Mouse (Mus musculus) embryonic fibroblast, embryonic 13.5 days (primary cell): ENCODE results near the gene Gins2. TPM values are rescaled to one million over a fixed set of nuclear protein-coding genes. Genes with fewer than 3 reads are reported as not detected.

Source experiments
- H3K27ac ChIP-seq: 2 replicates; pipeline ENCODE4 v1.5.1; 2012; ENCODE audit warnings: low read length, control low read depth, inconsistent platforms; ENCODE audit not compliant: insufficient read depth
- H3K4me1 ChIP-seq: 2 replicates; pipeline ENCODE4 v1.6.1; 2011; ENCODE audit warnings: low read length; ENCODE audit not compliant: control insufficient read depth, insufficient read depth
- H3K4me3 ChIP-seq: 2 replicates; pipeline ENCODE4 v1.5.1; 2011; ENCODE audit warnings: mild to moderate bottlenecking, control low read depth, low read length; ENCODE audit not compliant: insufficient read depth
- CTCF ChIP-seq: IDR thresholded peaks from 2 replicates; pipeline ENCODE4 v1.5.1; 2011; ENCODE audit warnings: mild to moderate bottlenecking, control low read depth, low read length, moderate library complexity, borderline replicate concordance; ENCODE audit not compliant: insufficient read depth
- POLR2A ChIP-seq: IDR thresholded peaks from 2 replicates; pipeline ENCODE4 v1.6.1; 2011; ENCODE audit warnings: low read depth, mild to moderate bottlenecking, control low read depth, low read length, moderate library complexity
- polyA plus RNA-seq: library from polyadenylated mRNA; stranded (reverse); fragments of >200 nt; gene quantifications from 2 replicates; pipeline ENCODE4 v1.2.4, GENCODE M21; 2011; ENCODE audit warnings: low read depth; ENCODE audit not compliant: missing spikeins, insufficient read length

Gene Gins2
- polyA plus RNA-seq, 1 experiment = 31.3 TPM

DNA sequence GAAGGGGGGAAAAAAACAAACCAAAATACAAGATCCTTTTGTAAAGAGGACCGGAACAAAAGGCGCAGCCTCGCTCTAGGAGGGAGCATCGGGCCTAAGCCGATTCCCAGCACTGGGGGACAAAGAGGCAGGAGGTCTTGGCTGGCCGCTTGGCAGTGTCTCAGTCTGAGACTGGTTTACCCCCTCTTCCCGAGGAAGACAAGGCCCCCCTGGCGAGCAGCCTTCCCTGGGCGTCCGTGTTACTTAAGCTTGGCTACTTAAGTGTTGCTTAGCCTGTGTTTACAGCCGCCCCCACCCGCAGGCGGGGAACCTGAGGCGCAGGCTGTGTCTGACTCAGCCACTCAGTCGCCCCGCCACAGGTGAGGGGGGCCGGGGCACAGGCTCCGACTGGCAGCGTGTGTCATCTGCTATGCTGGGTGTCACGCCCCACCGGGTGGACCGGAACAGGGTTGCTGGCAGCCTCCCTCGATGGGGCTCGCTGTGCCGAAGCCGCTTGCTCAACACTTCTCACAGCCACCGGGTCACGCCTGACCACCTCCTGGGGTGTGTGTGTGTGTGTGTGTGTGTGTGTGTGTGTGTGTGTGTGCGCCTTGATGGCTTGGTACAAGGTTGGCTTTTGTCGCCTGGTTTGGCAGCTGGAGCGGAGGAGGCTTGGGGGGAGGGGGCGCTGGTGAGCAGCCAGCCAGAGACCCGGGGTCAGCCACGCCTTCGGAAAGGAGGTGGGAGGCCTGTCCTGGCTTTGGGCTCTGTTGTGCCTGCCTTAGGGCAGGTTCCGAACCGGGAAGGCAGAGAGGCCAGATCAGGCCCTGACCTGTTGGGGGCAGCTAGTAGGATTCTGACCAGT lies 50.5 kb downstream of the Gins2 start:
- H3K4me3 ChIP-seq = peak overlapping the region; percentile 45
- TF ChIP-seq POLR2A (no peak), CTCF (0 out of 2 replicates have a peak, but pooled peaks have one; percentile 12)
- H3K27ac ChIP-seq = peak overlapping the region; percentile 43; the same call in 1 of the 2 replicates
- peaks cover 10% of the 10 kb centered on the region for H3K4me1 ChIP-seq

GRCm38 (mm10) chr8:120537818-120538396 lies 51.2 kb downstream of the Gins2 start:
- H3K4me1 ChIP-seq = peaks cover 13% of the 10 kb centered on the region
- TF ChIP-seq POLR2A (no peak), CTCF (no peak)
- peak overlapping the region; percentile 52 for H3K4me3 ChIP-seq
- peak overlapping the region; percentile 43; the same call in 1 of the 2 replicates for H3K27ac ChIP-seq

- Histone ChIP-seq H3K4me3 (peak overlapping the region; percentile 52), H3K27ac (peak overlapping the region; percentile 88), H3K4me1 (peaks cover 13% of the 10 kb centered on the region)
- TF ChIP-seq POLR2A (no peak), CTCF (no peak)
Measured at GRCm38 (mm10) chr8:120537207-120537817, 51.8 kb downstream of the Gins2 start.

DNA sequence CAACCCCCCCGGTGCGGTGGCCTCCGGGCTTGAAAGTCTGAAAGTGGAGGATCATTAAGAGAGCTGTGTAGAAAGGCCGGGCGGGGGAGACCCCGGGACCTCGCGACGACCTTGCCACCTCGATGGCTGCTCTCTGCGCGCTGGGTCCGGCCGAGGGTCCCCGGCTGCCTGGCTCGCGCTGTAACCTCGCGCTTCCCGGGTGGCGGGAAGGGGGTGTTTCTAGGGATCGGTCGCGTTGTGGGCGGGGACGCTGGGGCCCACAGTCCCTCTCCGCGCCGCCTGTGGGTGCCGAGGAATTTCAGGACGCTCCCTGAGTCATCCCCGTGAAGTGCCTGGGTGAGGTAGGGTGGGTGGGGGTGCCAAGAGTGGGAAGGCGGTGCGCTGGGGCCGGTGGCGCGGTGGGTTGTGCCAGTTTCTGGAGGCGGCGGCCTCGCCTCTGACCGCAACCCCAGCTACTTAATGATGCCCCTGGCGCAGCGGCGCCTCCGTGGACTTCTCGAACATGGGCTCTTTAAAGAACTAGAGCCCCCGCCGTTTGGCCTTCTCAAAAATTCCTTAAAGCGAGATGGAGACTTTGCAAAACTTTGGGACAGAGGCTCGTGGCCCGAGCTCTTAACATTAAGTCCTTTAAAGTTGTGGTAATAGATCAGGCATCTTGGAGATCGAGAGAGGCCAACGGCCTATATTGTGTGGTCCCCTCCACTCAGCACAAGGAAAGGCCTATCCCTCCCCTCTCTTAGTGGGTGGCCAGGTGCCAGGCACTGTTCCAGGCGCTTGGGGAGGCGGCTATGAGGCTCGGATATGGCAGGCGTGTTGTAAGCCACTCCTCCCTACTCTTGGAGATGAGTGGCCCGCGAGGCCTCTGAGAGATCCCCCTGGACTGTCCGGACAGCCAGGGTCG lies 52.5 kb downstream of the Gins2 start:
- Histone ChIP-seq H3K4me1 (peaks cover 16% of the 10 kb centered on the region), H3K27ac (peak overlapping the region; percentile 88), H3K4me3 (peak overlapping the region; percentile 52)
- TF ChIP-seq POLR2A (no peak), CTCF (no peak)

DNA sequence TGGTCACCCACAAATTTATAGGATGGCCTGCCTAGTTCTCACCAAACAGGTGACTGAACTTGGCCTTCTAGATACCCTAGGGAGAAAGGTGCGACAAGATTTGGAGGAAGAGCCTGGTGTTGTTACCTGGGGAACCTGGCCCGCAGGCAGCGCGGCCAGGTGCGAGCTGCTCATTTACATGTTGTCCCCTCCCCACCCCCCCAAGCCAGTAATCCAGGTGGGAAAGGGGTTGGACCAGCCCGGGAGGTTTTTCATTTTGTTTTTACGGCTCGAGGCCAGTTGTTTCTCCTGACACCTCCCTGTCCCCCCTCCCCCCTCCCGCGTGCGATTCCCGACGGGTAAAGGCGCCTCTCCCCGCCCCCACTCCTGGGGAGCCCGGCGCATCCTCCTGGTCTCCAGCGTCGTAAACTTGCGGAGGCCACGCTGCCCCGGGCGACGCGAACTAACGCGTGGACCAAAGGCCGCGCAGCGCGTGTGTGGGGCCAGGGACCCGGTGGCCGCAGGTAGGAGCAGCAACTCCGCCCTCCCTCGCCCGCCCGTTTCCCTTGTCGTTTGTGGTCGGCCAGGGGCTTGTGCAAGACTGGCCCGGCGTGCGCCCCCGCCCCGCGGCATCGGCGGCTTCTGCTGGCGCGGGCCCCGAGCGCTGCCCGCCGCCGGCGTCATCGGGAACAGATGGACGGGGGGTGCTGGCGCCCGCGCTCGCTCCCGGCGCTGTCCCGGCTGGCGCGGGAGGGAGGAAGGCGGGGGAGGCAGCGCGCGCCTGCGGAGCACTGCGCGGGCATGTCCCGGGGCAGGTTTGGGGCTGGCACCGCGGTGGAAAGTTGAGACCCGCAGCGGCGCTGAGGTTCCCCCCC lies 53.4 kb downstream of the Gins2 start:
- H3K27ac ChIP-seq = peak overlapping the region; percentile 88
- TF ChIP-seq CTCF = no peak
- no peak for TF ChIP-seq POLR2A
- H3K4me3 ChIP-seq = peak overlapping the region; percentile 52
- peaks cover 16% of the 10 kb centered on the region for H3K4me1 ChIP-seq

DNA sequence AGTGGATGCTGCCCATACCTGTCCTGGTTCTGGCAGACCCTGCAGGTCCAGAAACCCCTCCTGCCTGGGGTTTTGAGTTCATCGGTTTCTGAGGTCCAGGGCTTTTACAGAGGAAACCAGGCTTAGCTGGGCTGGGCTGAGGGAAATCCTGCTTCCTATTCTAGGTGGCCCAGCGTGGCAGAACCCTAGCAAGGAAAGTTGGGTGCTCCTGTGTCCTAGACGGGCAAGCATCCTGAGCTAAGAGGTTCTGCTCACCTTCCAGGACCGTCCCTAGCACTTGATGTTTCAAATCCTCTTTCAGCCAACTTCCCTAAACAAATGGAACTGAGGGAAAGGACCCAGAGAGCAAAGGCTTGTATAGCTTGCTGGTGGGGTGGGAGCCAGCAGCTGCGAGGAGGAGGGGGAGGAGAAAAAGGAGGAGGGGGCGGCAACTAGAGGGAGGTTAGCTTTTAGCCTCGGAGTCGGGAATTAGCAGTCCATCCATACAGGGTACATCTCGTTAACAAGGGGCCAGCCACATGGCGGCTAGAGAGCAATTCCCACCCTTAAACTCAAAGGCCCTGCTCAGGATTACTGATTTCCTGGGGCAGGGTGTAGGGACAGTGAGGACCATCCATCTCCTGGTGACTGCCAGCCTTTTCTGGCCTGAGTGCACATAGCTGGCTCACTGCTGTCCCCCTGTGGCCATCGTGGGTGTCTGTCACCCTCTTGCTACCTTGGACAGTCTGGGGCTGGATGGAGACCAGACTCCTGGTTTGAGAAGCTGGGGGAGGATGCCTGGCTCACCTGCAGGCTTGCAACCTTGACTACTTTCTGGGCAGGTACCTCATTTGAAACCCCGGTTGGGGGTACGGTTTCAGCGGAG lies 54.4 kb downstream of the Gins2 start:
- H3K4me3 ChIP-seq = no peak overlapping the region
- TF ChIP-seq POLR2A (no peak), CTCF (peak; percentile 100)
- H3K27ac ChIP-seq = no peak overlapping the region
- peaks cover 11% of the 10 kb centered on the region for H3K4me1 ChIP-seq

DNA sequence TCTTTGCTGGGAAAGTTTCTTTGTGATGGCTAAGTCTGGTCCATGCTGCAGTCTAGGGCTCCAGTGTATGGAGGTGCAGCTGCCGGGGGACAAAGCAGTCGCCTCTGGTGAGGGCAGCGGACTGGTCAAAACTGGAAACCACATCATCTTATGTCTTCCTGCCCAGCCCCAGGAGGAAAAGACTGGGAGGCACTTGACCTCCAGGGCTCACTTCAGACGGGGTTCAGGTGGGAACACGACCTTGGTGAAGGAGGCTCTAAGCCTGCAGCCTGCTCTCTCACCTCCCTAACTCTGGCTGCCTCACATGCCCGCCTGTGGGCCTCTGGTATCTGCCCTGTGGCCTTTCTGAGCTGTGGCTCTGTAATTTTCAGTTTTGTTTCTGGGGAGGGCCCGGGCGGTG lies 55.0 kb downstream of the Gins2 start:
- Histone ChIP-seq H3K4me1 (peaks cover 7% of the 10 kb centered on the region), H3K27ac (no peak overlapping the region), H3K4me3 (no peak overlapping the region)
- no peak for TF ChIP-seq POLR2A
- TF ChIP-seq CTCF = no peak

DNA sequence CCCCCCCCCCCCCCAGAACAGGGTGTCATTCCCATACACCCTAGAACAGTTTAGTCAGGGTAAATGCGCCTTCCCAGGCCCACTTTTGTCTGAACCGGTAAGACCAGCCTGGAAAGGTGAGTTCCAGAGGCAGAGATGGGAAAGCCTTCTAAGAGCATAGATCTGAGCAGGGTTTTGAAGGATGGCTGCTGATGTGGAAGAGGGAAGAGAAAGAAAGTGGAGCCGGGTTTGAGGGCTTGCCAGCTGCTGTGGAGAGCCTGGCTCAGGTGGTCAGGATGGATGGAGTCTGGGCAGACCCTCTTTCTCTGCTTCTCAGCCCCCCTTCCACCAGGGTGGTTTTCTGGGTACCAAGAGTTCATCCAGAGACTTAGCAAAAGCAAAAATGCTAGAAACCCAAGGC lies 55.7 kb downstream of the Gins2 start:
- Histone ChIP-seq H3K4me3 (no peak overlapping the region), H3K27ac (no peak overlapping the region), H3K4me1 (peaks cover 5% of the 10 kb centered on the region; the same call in 1 of the 2 replicates)
- no peak for TF ChIP-seq CTCF
- no peak for TF ChIP-seq POLR2A
